Mouse (Mus musculus): ENCODE measurements around the gene Klhdc1.
A peak's percentile ranks its signal among the peaks of the same experiment; 100 is the strongest.

Gene Klhdc1

DNA sequence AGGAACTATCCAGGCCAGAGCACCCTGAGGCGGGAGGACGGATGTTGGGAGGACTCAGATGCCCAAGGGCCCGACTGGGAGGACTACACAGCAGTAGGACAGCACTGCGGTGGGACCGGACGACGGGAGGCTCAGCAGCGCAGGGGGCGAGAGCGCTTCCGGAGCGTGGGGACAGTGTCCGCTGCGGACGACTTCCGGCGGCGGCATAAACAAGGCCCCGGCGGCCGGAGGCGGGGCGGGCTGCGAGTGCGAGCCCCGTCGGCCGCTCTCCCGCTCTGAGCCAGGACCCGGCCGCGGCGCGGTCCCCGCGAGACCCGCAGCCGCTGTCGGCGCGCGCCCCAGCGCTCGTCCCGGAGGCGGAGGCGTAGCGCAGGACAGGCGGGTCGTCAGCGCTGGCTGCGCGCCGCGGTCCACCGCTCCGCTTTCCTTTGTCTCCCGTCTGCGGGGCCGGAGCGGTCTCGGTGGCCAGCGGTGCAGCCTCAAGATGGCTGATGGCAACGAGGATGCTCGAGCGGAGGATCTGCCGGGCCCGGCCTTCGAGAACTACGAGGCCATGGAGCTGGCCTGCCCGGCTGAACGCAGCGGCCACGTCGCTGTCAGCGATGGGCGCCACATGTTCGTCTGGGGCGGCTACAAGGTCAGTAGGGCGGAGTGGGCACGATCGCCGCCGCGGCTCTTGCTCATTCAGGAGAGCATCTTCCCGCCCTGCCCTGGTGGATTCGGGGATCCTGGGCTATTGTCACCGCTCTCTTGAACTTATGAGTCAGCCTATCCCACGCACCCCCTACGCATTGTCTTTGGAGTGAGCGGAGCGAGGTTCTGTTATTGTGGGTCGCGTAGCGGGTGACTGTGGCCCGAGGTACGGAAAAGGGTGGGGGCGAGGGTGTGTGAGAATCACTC lies 55.8 kb downstream of the Klhdc1 start, which contains the start of gene Klhdc2:
TSS of gene Klhdc2 (plus strand) at position 171 of the 900 bp plus-strand sequence.
- DNase-seq (ENCODE audit: low spot score in 2 of 2) = peak; percentile 80 to 87

GRCm38 (mm10) chr12:69297411-69298150 lies 56.6 kb downstream of the Klhdc1 start:
- DNase-seq (ENCODE audit: low spot score in 2 of 2) = peak in 1 of 2 experiments; percentile 33

DNA sequence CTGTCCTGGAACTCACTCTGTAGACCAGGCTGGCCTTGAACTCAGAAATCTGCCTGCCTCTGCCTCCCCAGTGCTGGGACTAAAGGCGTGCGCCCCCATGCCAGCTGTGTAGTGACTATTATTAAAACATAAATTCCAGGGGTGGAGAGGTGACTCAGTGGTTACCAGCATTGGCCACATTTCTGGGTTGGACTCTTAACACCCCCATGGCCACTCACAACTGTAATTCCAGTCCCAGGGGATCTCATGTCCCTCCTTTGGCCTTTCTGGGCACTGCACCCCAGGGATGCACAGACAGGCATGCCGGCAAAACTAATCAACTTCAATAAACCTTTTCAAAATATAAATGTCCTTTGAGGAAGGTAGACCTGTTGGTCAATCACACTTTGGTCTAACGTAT lies 57.3 kb downstream of the Klhdc1 start:
- DNase-seq (ENCODE audit: low spot score in 2 of 2) = no peak

DNA sequence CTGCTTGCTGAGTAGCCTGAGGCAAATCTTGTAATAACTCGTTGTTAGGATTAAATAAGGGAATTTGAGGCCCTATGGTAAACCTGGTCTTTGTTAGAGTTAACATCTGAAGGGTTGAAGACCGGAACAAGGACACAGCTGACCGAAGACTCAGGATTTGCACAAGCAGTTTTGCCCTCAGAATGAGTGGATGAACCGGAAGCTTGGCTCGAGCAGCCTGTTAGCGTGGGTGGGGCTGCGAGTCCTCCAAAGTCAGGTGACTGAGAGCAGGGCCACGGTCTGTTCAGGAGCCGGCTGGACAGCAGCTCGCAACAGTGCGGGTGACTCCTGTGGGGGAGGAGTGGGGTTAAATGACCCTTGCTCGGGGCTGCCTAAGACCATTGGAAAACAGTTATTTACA lies 58.3 kb downstream of the Klhdc1 start:
- DNase-seq (ENCODE audit: low spot score in 2 of 2) = no peak

- no peak for DNase-seq (ENCODE audit: low spot score in 2 of 2)
These were observed 58.9 kb downstream of the Klhdc1 start for GRCm38 (mm10) chr12:69299831-69300230.

- DNase-seq (ENCODE audit: low spot score in 2 of 2) = no peak
These were observed 59.4 kb downstream of the Klhdc1 start for GRCm38 (mm10) chr12:69300391-69300790.

DNA sequence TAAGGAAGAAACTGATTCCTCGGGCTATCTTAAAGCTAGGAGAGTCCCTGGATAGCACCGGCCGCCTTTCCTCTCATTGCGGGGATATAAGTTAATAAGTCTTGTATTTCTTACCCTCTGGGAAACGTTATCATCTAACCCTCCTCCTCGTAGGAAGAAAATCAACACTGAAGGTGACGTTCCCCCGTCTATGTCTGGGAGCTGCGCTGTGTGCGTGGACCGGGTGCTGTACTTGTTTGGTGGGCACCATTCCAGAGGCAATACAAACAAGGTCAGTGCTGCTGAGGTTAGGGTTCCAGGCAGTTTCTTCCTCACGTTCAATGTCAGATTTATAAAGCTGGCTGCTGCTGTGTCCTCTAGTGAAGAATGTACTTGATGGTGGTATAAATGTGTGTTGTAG lies 61.2 kb downstream of the Klhdc1 start:
- DNase-seq (ENCODE audit: low spot score in 2 of 2) = no peak

- DNase-seq (ENCODE audit: low spot score in 2 of 2) = no peak
These were observed 63.1 kb downstream of the Klhdc1 start for GRCm38 (mm10) chr12:69304051-69304450.

DNA sequence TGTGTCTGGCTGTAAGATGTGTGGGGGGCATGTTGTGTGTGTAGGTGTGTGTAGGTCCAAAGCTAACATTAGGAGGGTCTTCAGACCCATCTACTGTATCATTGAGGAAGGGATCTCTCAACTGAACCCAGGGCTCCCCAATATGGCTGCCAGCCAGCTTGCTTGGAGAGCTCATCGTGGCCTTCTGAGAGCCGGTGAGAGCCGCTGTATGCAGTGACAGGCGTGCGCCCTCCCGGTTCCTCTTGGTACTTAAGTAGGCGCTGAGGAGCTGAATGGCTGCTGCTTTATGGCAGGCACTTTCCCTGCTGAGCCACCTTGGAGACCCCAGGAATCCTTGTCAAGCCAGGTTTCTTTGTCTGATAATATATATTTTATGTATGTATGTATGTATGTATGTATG lies 65.4 kb downstream of the Klhdc1 start:
- DNase-seq (ENCODE audit: low spot score in 2 of 2) = no peak

DNA sequence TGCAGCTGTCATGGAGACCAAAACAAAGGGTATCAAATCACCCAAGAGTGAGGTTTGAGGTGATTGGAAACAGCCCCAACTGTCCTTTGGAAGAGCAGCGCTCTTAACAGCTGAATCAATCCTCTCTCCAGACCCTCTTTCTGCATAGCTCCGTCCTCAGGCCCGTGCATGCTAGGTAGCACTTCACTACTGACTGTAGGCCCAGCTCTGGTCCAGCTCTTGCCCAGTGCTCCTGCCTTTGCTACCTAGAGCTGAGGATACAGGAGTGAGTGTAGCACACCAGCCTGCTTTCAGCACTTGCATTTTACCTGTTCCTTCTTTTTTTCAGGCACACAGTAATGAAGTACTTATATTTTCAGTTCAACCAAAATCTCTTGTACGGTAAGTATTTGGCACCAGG lies 68.7 kb downstream of the Klhdc1 start:
- no peak for DNase-seq (ENCODE audit: low spot score in 2 of 2)

GRCm38 (mm10) chr12:69318431-69318830 lies 77.5 kb downstream of the Klhdc1 start:
- no peak for DNase-seq (ENCODE audit: low spot score in 2 of 2)

DNA sequence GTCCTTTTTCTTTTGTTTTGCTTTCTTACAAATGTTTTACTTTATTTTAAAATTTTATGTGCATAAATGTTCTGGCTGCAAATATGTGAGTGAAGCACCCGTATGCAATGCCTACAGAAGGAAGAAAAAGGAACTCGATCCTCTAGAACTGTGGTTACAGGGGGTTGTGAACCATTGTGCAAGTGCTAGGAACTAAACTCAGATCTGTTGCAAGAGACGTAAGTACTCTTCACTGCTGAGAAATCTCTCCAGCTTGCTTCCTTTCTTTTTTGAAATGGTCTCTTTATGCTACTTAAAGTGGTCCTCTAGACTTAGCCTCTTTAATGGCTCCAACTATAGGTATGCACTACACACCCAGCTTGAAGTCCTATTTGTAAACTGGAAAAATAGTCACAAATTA lies 90.2 kb downstream of the Klhdc1 start:
- no peak for DNase-seq (ENCODE audit: low spot score in 2 of 2)

- no peak for DNase-seq (ENCODE audit: low spot score in 2 of 2)
These were observed 91.2 kb downstream of the Klhdc1 start for GRCm38 (mm10) chr12:69332147-69332546.

GRCm38 (mm10) chr12:69333547-69333946 lies 92.6 kb downstream of the Klhdc1 start:
- peak in 1 of 2 experiments; percentile 13 for DNase-seq (ENCODE audit: low spot score in 2 of 2)
